Mouse (Mus musculus): ENCODE data around the gene Morn4. TPM values are rescaled to one million over a fixed set of nuclear protein-coding genes. Genes with fewer than 3 reads are reported as not detected.

The Morn4 gene
- total and polyA plus RNA-seq, 3 experiments = 0.27 to 0.35 TPM; not detected in 1

DNA sequence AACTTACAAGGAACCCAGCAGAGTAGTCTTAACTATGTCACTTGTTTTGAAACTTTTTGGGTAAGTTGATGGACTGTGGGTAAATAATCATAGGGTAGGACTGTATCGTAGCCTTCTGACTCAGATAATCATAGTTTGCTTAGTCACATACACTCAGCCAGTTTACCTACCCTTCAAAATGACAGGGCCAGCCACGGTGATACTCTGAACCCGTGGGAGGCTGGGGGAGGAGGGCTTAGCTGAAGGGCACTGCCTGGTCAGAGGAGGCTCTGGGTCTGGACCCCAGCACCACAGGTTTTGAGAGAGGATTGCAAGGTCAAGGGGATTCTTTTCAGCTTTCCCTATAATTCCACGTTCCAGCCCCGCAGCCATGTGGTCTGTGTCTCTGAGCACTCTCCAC lies 32.4 kb upstream of the Morn4 start:
- H3K4me1 ChIP-seq (ENCODE audit: insufficient read depth, low read depth, low read length) = no peaks in the 10 kb centered on the region
- ATAC-seq (ENCODE audit: extremely low read depth, insufficient number of reproducible peaks, low FRiP score, poor library complexity, severe bottlenecking) = no peak
- no peak overlapping the region for H3K4me3 ChIP-seq (ENCODE audit: low read depth, low read length)
- DNase-seq (ENCODE audit: low spot score) = no peak
- H3K36me3 ChIP-seq (replicated peaks) = peaks cover 77% of the 10 kb centered on the region
- TF ChIP-seq POLR2AphosphoS5 (IDR thresholded peaks at IDR 0.05; ENCODE audit: insufficient replicate concordance, low read depth, low read length) (no peak), TAL1 (conservative IDR thresholded peaks at IDR 0.05; ENCODE audit: low read depth, low read length) (no peak), CTCF (IDR thresholded peaks at IDR 0.05; ENCODE audit: low read depth, low read length) (no peak), GATA1 (IDR thresholded peaks at IDR 0.05; ENCODE audit: borderline replicate concordance, low read length) (no peak), GATA2 (IDR thresholded peaks at IDR 0.05; ENCODE audit: borderline replicate concordance, low read depth, low read length) (no peak)
- H3K9me3 ChIP-seq (replicated peaks) = no peaks in the 10 kb centered on the region
- no peaks in the 10 kb centered on the region for H3K27me3 ChIP-seq (ENCODE audit: insufficient read depth, low read length)

DNA sequence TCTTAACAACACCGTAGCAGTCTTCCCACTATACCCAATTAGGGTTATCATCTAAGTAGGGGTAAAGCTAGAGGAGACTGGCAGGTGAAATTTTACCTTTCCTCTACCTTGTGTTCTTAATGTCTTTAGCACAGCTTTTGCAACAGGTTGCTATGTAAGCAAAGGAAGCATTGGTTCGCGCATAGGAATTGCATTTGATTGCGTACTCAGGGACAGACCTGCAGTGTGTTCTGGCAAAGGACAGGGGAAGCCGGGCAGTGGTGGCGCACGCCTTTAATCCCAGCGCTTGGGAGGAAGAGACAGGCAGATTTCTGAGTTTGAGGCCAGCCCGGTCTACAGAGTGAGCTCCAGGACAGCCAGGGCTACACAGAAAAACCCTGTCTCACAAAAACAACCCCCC lies 32.0 kb upstream of the Morn4 start:
- Histone ChIP-seq H3K9me3 (replicated peaks) (no peaks in the 10 kb centered on the region), H3K27me3 (ENCODE audit: insufficient read depth, low read length) (no peaks in the 10 kb centered on the region), H3K4me3 (ENCODE audit: low read depth, low read length) (no peak overlapping the region), H3K36me3 (replicated peaks) (peaks cover 76% of the 10 kb centered on the region), H3K4me1 (ENCODE audit: insufficient read depth, low read depth, low read length) (no peaks in the 10 kb centered on the region)
- no peak for ATAC-seq (ENCODE audit: extremely low read depth, insufficient number of reproducible peaks, low FRiP score, poor library complexity, severe bottlenecking)
- TF ChIP-seq CTCF (IDR thresholded peaks at IDR 0.05; ENCODE audit: low read depth, low read length) (no peak), GATA2 (IDR thresholded peaks at IDR 0.05; ENCODE audit: borderline replicate concordance, low read depth, low read length) (no peak), GATA1 (IDR thresholded peaks at IDR 0.05; ENCODE audit: borderline replicate concordance, low read length) (no peak), POLR2AphosphoS5 (IDR thresholded peaks at IDR 0.05; ENCODE audit: insufficient replicate concordance, low read depth, low read length) (no peak), TAL1 (conservative IDR thresholded peaks at IDR 0.05; ENCODE audit: low read depth, low read length) (no peak)
- DNase-seq (ENCODE audit: low spot score) = no peak

DNA sequence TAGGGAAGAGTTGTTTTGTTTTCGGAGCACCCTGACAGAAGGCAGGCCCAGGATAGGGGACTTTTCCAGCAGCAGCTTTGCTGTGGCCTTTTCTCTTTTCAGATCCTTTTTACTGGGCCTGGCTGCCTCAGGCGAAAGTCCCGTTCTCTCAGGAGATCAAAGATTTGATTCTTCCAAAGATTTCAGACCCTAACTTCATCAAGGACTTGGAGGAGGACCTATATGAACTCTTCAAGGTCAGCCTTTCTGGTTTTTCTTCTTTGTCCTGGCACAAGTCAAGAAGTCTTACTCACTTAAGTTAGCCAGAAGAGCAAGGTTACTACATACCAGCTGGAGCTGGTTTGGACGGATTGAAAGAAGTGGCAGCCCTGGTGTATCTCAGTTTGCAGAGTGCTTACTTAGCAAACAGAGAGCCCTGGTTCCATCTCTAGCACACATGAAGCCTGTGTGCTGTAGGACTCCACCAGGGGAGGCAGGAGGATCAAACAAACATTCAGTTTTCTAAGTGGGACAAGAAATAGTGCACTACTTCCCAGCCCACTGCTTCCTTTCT lies 29.7 kb upstream of the Morn4 start:
- Histone ChIP-seq H3K4me3 (ENCODE audit: low read depth, low read length) (no peak overlapping the region), H3K9me3 (replicated peaks) (no peaks in the 10 kb centered on the region), H3K4me1 (ENCODE audit: insufficient read depth, low read depth, low read length) (no peaks in the 10 kb centered on the region), H3K36me3 (replicated peaks) (peaks cover 69% of the 10 kb centered on the region), H3K27me3 (ENCODE audit: insufficient read depth, low read length) (no peaks in the 10 kb centered on the region)
- no peak for TF ChIP-seq TAL1 (conservative IDR thresholded peaks at IDR 0.05; ENCODE audit: low read depth, low read length)
- no peak for TF ChIP-seq GATA1 (IDR thresholded peaks at IDR 0.05; ENCODE audit: borderline replicate concordance, low read length)
- TF ChIP-seq GATA2 (IDR thresholded peaks at IDR 0.05; ENCODE audit: borderline replicate concordance, low read depth, low read length) = no peak
- TF ChIP-seq POLR2AphosphoS5 (IDR thresholded peaks at IDR 0.05; ENCODE audit: insufficient replicate concordance, low read depth, low read length) = no peak
- no peak for TF ChIP-seq CTCF (IDR thresholded peaks at IDR 0.05; ENCODE audit: low read depth, low read length)
- DNase-seq (ENCODE audit: low spot score) = no peak
- no peak for ATAC-seq (ENCODE audit: extremely low read depth, insufficient number of reproducible peaks, low FRiP score, poor library complexity, severe bottlenecking)

- H3K4me1 ChIP-seq (ENCODE audit: insufficient read depth, low read depth, low read length) = no peaks in the 10 kb centered on the region
- no peaks in the 10 kb centered on the region for H3K27me3 ChIP-seq (ENCODE audit: insufficient read depth, low read length)
- H3K4me3 ChIP-seq (ENCODE audit: low read depth, low read length) = no peak overlapping the region
- DNase-seq (ENCODE audit: low spot score) (no peak), ATAC-seq (ENCODE audit: extremely low read depth, insufficient number of reproducible peaks, low FRiP score, poor library complexity, severe bottlenecking) (no peak)
- H3K9me3 ChIP-seq (replicated peaks) = no peaks in the 10 kb centered on the region
- H3K36me3 ChIP-seq (replicated peaks) = peaks cover 57% of the 10 kb centered on the region
- TF ChIP-seq GATA1 (IDR thresholded peaks at IDR 0.05; ENCODE audit: borderline replicate concordance, low read length) (no peak), TAL1 (conservative IDR thresholded peaks at IDR 0.05; ENCODE audit: low read depth, low read length) (no peak), GATA2 (IDR thresholded peaks at IDR 0.05; ENCODE audit: borderline replicate concordance, low read depth, low read length) (no peak), CTCF (IDR thresholded peaks at IDR 0.05; ENCODE audit: low read depth, low read length) (no peak), POLR2AphosphoS5 (IDR thresholded peaks at IDR 0.05; ENCODE audit: insufficient replicate concordance, low read depth, low read length) (no peak)
Observed at GRCm38 (mm10) chr19:42104681-42105080, 18.5 kb upstream of the Morn4 start.

DNA sequence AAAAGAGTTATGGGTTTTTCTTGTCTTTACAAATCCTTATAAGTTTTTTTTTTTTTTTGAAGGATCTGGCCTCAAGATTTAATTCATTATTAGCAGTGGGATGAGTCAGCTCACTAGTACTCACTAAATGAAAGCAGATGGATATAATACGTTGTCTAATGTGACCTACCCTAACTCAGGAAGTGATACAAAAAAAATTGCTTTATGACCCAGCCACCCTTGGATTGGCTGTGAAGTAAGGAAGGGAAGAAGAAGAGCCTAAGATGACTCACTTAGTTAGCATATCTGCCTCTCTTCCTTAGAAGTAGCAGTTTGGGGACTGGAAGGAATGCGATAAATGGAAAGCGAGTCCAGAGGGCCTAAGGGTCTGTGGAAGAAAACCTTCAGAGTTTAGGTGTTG lies 13.2 kb upstream of the Morn4 start:
- Histone ChIP-seq H3K4me1 (ENCODE audit: insufficient read depth, low read depth, low read length) (no peaks in the 10 kb centered on the region; the same call in 1 of the 2 replicates), H3K36me3 (replicated peaks) (peaks cover 63% of the 10 kb centered on the region), H3K27me3 (ENCODE audit: insufficient read depth, low read length) (no peaks in the 10 kb centered on the region), H3K9me3 (replicated peaks) (no peaks in the 10 kb centered on the region), H3K4me3 (ENCODE audit: low read depth, low read length) (no peak overlapping the region)
- no peak for ATAC-seq (ENCODE audit: extremely low read depth, insufficient number of reproducible peaks, low FRiP score, poor library complexity, severe bottlenecking)
- no peak for TF ChIP-seq GATA2 (IDR thresholded peaks at IDR 0.05; ENCODE audit: borderline replicate concordance, low read depth, low read length)
- no peak for TF ChIP-seq TAL1 (conservative IDR thresholded peaks at IDR 0.05; ENCODE audit: low read depth, low read length)
- no peak for TF ChIP-seq CTCF (IDR thresholded peaks at IDR 0.05; ENCODE audit: low read depth, low read length)
- TF ChIP-seq POLR2AphosphoS5 (IDR thresholded peaks at IDR 0.05; ENCODE audit: insufficient replicate concordance, low read depth, low read length) = no peak
- no peak for TF ChIP-seq GATA1 (IDR thresholded peaks at IDR 0.05; ENCODE audit: borderline replicate concordance, low read length)
- no peak for DNase-seq (ENCODE audit: low spot score)

GRCm38 (mm10) chr19:42090637-42091141 lies 4.5 kb upstream of the Morn4 start:
- TF ChIP-seq GATA1 (IDR thresholded peaks at IDR 0.05; ENCODE audit: borderline replicate concordance, low read length) (no peak), CTCF (IDR thresholded peaks at IDR 0.05; ENCODE audit: low read depth, low read length) (no peak), TAL1 (conservative IDR thresholded peaks at IDR 0.05; ENCODE audit: low read depth, low read length) (no peak)
- H3K9me3 ChIP-seq (replicated peaks) = no peaks in the 10 kb centered on the region
- peaks cover 31% of the 10 kb centered on the region for H3K36me3 ChIP-seq (replicated peaks)
- peaks cover 31% of the 10 kb centered on the region for H3K4me1 ChIP-seq (ENCODE audit: insufficient read depth, low read depth, low read length)
- no peak for ATAC-seq (ENCODE audit: extremely low read depth, insufficient number of reproducible peaks, low FRiP score, poor library complexity, severe bottlenecking)
- H3K4me3 ChIP-seq (ENCODE audit: low read depth, low read length) = peak overlapping the region; percentile 93
- DNase-seq (ENCODE audit: low spot score) = peak; percentile 44
- peaks cover 6% of the 10 kb centered on the region for H3K27me3 ChIP-seq (ENCODE audit: insufficient read depth, low read length)
